Mouse (Mus musculus): ENCODE results near the gene Zpr1. TPM values are rescaled to one million over a fixed set of nuclear protein-coding genes. Genes with fewer than 3 reads are reported as not detected.
A peak's percentile ranks its signal among the peaks of the same experiment; 100 is the strongest.

Zpr1 gene
- total RNA-seq, 2 experiments from 2014 or later = 18.7 to 19.1 TPM

DNA sequence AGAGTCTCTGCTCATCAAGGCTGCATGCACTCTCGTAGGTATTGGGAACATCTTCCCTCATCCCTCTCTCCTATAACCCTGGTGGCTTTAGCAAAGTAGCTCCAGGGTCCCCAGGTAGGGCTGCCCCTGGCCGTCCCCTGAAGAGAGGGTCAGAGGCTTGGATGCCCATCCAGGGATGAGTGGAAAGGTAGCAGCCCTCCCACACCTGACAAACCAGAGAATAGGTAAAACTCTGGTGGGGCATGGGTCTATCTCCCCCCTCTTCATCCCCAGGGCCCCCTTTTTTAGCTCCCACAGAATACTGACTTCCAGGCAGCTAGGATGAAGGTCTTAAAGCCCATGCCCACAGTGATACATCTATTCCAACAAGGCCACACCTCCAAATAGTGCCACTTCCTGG, 47.6 kb downstream of the Zpr1 start:
- DNase-seq = no peak
- intact Hi-C loops (cut with DNase I) = no loop called here

DNA sequence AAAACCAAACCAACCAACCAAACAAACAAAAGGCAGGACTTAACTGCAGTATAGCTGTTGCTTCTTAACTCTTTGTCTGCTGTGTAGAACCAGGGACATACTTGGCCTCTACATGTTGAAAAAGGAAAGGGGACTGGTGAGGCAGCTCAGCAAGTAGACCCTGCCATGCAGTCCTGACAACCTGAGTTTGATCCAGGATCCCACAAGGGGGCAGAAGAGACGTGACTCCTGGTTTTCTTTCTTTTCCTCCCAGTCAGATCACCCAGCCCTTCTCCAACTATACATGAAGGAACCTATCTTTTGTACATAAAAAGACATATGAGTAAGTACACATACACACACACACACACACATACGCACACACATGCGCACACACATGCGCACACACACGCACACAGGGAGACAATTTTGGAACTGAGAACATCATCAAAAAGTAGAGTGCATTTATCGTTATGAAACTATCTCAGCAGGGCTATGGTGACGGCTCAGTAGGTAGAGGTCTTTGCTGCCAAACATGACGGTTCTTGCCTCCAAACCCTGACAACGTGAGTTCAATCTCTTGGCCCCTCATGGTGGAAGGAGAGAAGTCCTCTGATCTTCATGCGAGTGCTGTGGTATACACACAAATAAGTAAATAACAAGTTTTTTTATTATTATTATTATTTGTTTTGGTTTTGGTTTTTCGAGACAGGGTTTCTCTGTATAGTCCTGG, 54.0 kb downstream of the Zpr1 start:
- intact Hi-C loops (cut with DNase I) = no loop called here
- no peak for DNase-seq

DNA sequence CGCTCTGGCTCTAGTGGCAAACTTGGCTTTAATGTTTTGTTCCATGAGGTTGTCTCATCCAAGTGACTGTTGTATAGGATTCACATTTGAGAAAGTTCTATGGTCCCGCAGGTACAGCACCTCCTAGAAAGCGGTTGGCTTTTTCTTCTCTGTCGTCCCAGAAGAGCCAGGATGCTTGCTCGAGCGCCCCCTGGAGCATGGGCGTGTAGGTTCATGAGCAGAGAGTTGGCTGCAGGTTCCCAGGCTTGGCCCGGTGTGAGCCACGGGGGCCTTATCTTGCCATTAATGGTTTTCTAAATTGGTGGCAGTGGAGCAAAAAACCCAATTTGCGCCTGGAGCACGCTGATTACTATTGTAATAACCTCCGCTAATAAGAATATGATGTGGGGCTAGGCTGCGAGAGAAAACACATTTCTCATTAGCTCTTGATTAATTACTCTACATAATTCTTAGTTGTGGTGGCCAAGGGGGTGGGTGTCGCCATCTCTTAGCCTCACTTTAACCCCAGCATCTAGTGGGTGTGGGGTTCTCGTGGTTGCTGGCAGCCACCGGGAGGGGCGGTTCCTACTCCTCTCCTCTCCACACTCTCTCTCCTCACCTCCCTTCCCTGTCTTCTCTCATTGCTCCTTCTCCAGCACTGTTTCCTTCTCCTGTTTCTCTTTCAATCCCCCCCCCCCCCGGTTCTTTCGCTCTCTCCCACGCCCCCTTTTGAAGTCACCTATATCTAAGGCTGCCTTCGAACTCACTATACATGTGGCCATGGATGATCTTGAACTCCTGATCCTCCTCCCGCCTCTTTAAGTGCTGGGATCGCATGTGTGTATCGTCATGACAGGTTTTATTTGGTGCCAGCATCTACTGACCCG, 55.1 kb downstream of the Zpr1 start:
- intact Hi-C loops (cut with DNase I) = no loop called here
- peak in 1 of 2 experiments; percentile 9 for DNase-seq

DNA sequence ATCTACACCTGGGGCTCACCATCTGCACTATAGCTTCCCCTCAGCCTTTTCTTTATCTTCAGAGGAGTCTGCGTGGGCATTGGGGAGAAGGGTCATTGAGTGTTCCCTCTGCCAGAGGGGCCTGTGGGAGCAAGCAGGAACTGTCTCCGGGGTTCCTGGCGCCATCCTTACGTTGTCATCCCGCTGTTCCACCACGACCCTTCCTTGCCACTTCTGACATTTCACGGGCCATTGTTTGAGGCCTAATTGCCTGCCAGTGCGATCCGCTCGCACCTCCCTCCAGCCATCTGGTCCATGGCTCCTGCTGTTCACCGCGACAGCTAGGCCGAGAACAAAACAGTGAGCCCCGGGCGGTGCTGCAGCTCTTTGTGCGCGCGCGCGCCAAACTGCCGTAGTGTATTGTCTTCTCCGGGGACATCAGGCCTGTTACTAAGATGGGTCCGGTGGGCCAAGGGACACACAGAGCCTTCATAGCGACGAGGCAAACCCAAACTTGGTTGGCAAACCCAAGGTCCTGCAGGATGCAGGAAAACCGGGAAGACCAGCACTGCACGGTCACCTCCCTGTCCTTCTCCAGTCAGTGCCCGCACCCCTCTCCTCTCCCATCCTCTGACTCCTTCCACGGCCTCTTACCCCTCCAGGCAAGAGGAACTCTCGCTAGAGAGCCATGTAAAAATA, 55.8 kb downstream of the Zpr1 start:
- intact Hi-C loops (cut with DNase I) = no loop called here
- peak; percentile 13 to 33 for DNase-seq

DNA sequence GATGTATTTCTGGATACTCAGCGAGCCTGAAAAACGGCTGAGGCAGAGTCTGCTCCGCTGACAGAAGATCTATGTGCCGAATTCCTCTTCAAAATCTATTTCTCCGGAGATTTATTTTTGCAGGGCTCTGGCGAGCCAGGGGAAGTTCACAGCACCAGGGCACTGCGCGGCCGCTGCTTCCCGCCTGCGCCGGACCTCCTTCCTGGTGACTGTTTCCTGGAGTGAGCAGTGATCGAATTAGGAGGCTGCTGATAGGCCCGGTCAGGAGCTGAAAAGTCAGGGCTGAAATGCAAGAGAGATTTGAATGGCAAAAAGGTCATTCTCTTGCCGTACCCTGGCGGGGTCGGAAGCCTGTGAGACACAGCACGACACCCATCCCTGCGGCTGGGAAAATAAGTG, 56.4 kb downstream of the Zpr1 start:
- peak in 1 of 2 experiments; percentile 26 for DNase-seq

DNA sequence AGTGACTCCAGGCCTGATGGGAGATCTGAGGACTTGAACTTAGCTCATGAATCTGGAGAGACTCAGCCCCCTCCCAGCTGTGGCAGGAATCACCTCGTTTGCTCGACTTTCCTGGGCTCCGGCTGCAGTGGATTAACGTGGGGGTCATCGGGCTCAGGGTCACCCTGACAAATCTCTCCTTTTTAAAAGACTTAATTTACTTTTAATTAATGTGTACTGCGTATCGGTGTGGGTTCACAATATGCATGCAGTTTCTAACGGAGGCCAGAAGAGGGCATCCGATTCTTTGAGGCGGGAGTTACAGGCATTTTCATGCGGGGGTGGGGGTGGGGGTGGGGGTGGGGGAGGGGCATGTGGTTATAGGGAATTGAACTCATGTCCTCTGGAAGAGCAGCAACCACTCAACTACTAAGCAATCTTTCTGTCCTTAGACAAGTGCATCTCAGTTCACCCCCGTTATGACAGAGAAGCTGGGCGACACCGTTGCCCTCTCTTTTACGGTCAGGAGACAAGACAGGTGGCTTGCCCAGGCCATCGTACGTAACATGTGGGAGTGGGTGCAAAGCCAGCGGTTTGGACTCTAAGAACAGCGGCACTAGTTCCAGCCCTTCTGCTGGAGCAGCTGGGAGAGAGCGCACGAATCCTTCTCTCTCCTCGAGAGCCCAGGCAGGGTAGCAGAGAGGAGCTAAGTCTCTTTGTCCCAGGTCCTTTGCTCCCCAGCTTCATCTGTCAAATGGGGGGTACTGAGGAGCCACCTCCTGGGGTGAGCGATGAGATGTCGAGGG, 57.1 kb downstream of the Zpr1 start:
- no peak for DNase-seq
- intact Hi-C loops (cut with DNase I) = no loop called here

More for the DNA sequence above, 56.4 kb downstream of the Zpr1 start:
- intact Hi-C loops (cut with DNase I) = no loop called here

DNA sequence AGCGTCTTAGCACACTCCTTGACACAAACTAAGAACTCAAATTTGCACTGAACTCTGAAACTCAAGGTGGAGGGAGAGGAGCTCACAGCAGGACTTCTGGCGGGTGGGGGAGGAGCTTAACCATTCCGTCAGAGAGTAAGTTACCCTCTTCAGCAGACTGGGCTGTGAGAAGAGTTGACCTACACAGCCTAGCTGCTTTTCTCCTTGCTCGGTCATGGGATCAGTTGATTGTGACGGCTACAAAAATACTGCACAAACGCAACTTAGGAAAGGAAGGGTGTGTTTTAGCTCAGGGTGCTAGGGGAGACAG, 57.7 kb downstream of the Zpr1 start:
- DNase-seq = no peak

DNA sequence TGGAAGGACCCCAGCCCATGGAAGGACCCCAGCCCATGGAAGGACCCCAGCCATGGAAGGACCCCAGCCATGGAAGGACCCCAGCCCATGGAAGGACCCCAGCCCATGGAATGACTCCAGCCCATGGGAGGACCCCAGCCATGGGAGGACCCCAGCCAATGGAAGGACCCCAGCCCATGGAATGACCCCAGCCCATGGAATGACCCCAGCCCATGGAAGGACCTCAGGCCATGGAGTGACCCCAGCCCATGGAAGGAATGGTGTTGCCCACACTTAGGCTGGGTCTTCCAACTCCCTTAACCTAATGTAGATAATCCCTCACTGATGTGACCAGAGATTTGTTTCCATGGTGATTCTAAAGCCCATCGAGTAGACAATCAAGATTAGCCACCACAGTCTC, 58.4 kb downstream of the Zpr1 start:
- intact Hi-C loops (cut with DNase I) = no loop called here
- no peak for DNase-seq

More for the DNA sequence above, 57.7 kb downstream of the Zpr1 start:
- intact Hi-C loops (cut with DNase I) = no loop called here

Other genes with a start within 250 kb of the Zpr1 start
- gene Apoa1, start 44.5 kb upstream of the Zpr1 start, total RNA-seq (2021) = under 1 TPM in 1 of 2 experiments, not detected in 1; 0.29 TPM
- gene Apoc3, start 37.4 kb upstream of the Zpr1 start, total RNA-seq (2021) = not detected
- under 1 TPM in 1 of 2 experiments, not detected in 1; 0.12 TPM for gene Apoa4, start 32.4 kb upstream of the Zpr1 start, total RNA-seq (2021)
- gene Apoa5, start 4.4 kb upstream of the Zpr1 start, total RNA-seq (2021) = not detected
- 1 to 10 TPM; 7.4 to 7.7 TPM for gene Bud13, start 9.9 kb downstream of the Zpr1 start, total RNA-seq (2021)
- gene 4931429L15Rik, start 46.9 kb downstream of the Zpr1 start, total RNA-seq (2021) = not detected

Measured in heart, postnatal 14 days (tissue).